Mouse (Mus musculus) fibroblast of lung, adult 2 months (primary cell): ENCODE measurements at regions not wholly inside any gene's neighbourhood (a gene's known extent, or its start where the extent isn't known, plus 50 kb on each side); places are given as distances from the start of the nearest gene placed in this dataset.

Experiments
- DNase-seq: peaks from one replicate; pipeline ENCODE4 v3.0.0-alpha.2; 2011; ENCODE audit warnings: low read depth

GRCm38 (mm10) chr19:21077771-21078548 is 124.0 kb upstream of the Tmc1 start:
- DNase-seq: peak; percentile 75

DNA sequence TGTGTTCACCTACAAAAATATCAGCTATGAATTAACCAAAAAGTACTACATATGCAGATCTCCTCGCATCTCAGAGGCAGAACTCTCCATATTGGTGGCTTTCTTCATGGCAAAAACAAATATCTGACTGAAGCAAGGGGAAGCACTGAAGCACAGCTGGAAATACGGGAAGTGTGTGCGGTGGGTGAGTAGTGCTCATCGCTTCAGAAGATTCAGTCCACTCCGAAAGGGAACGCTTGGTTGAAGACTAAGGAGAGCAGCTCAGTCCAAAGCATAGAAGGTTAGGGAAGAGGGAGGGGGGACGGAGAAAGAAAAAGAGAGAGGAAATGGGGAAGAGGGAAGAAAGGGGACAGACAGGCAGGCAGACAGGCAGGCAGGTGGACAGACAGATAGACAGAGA is 114.4 kb upstream of the Tmc1 start:
- no peak for DNase-seq

GRCm38 (mm10) chr19:21066432-21067113 is 112.6 kb upstream of the Tmc1 start:
- DNase-seq: no peak

DNA sequence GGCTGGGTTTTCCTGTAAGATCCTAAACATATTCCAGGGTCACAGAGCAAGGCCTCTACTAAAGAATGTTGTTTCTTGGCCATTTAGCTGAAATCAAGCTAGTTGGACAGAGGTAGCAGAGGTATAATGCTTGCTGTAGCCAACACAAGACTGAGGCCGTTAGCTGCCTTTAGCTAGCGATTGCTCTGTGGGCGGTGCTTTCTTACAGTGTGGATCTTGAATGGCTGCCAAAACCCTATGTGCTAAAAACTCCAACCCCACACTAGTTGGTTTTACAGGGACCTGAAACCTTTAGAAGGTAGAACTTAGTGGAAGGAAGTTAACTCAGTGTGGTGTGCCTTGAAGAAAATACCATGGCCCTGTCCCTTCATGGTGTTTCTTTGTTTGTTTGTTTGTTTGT is 110.9 kb upstream of the Tmc1 start:
- DNase-seq: no peak

DNA sequence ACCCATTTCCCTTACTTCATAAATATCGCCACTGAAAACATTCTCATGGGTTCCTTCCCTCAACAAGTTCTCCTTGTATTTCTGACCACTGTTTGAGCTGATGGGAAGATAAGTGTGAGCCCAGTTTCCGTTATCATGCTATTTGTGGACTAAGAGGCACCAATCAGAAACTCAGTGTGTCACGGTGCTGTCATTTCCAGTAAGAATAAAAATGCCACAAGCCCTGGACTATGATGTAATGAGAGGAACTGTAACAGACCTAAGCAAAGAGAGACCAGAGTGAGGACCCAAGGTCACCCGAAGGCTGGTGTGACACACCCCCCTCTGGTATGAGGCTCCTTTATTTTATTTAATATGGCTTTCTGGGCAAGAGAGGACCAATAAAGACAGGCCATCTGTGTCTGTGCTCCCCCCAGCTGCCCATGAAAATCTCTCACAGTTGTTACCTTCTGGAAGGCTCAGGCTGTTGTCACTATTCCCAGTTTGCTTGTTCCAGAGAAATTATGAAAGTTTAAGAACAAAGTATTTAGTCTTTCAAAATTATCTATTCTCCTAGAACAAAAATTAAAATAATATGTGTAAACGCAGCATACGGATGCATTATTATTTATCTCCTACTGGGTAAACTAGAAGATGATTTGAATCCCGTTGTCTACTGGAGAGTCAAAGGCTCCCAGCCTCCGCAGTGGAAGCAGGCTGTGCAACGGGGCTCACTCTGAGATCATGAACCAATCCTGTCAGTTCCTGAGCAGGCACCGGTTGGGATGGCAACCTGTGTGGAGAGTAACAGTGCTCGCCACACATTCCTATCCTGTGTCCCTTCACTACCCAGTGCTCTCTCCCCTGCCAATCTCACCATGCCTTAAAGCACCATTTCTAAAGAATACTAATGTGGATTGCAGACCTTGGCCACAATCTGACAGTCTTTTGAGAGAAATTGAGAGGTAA is 99.9 kb upstream of the Tmc1 start:
- DNase-seq: no peak

GRCm38 (mm10) chr19:21052771-21053170 is 98.8 kb upstream of the Tmc1 start:
- DNase-seq: no peak

DNA sequence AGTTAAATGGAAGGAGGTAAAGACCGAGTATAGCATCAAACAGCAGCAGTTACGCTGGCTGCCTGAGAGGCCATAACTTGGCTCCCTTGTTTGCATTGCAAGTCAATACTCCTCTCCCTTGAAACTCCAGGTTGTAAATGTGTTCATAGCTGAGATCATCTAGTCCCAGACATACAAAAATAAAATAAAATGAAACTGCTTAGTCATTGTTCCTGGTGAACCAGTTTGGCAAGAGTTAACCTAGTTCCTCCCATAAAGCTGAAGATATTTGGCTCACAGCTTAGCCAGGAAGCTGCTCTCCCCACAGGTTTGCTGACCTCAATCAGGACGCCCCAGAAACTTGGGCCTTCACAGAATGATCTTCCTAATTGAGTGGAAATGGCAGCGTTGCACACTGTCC is 97.9 kb upstream of the Tmc1 start:
- DNase-seq: peak; percentile 21

GRCm38 (mm10) chr19:21050994-21051721 is 97.2 kb upstream of the Tmc1 start:
- DNase-seq: no peak

GRCm38 (mm10) chr19:21049301-21049700 is 95.3 kb upstream of the Tmc1 start:
- no peak for DNase-seq

DNA sequence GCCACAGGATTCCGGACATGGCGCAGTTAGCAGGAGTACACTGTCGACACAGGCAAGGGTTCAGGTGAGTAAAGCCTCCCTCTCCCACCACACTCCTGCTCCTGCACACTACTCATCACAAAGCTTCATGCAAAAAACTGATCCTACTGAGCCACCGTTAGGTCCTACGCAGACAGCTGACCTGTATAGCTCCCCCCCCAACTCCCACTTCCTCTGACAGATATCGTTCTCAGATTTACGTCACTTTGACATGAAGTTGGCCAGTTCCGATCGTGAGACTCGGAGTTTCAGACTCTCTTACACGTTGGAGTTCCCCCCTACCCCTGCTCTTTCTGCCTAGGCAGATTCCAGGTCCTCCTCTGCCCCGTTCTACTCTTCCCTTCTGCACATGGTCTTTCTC is 91.6 kb upstream of the Tmc1 start:
- DNase-seq: no peak

- DNase-seq: no peak
Measured at GRCm38 (mm10) chr19:21043958-21044357, 90.0 kb upstream of the Tmc1 start.

DNA sequence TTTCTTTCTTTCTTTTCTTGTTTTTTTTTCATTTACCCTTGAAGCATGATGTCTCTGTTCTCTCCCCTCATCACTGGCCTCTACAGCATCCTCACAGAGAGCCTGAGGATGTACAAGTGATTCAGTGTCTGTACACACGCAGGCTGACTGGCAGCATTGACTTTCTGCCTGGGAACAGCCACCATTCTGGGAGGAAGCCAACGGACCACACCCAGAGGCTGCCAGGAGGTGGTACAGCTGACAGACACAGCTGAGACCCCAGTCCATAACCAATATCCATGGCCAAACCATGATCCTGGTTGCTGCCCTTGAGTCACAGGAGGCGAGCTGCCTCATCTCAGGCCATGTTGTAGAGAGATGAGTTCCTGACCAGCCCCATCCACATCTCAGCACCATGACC is 88.5 kb upstream of the Tmc1 start:
- no peak for DNase-seq

- peak; percentile 53 for DNase-seq
Measured at GRCm38 (mm10) chr19:21037448-21038077, 83.6 kb upstream of the Tmc1 start.

DNA sequence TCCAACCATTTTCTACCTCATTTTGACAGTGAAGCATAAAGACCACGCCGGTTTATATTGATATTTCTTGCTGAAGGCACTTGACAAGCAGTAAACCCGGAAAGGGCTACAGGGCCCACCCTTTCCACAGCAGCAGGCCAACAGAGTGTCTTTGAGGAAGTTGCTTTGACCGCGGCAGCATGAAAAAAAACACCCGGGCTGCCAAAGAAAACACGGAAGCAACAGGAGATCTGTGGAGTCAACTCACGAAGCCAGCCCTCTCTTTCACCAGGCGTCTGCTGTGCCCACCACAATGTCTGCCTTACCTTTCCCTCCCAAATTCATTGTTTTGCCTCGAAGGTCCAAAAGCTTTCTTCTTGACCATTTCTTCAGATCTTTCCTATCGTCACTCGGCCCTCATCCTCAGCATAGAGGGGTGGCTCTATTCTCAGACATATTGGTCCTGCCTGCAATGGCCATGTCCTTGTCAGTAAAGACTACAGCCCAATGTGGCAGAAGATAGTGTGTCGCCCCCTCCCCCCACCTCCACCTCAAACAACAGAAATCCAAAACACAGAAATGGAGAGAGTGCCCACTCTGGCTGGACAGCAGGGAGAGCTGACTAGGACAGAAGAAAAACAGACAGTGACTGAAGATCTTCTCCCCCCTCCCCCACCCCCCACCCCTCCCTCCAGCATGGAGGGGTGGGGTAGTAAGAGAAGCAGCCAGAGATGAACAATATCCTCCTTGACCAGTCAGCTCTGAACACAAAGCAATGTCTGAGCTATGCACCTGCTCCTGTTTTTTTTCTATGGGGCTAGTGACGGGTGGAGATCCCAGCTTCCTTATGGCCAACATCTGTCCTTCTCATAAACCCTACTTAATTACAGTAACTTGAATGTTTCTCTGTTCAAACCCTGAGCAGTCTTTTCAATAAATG is 82.8 kb upstream of the Tmc1 start:
- peak; percentile 15 for DNase-seq

- no peak for DNase-seq
Measured at GRCm38 (mm10) chr19:21035505-21035904, 81.5 kb upstream of the Tmc1 start.

- DNase-seq: no peak
Measured at GRCm38 (mm10) chr19:21033991-21034390, 80.0 kb upstream of the Tmc1 start.

DNA sequence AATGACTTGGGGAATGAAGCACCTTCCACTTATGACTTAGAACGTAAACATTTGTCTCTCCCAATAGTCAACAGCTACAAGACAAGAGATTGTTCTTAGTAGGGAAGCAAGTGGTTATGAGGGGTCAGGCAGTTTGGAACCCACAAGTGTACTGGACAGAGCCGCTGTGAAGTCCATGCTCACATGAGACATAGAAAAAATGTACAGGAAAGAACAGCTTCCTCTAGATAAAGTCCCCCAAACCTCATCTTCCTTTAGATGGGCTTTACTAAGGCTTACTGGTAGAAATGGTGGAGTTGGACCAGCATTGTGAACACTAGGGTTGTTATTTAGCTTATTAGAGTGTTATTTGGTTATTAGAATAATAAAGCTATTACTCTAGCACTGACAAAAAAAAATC is 78.6 kb upstream of the Tmc1 start:
- no peak for DNase-seq

GRCm38 (mm10) chr19:21031768-21032308 is 77.8 kb upstream of the Tmc1 start:
- DNase-seq: no peak

- no peak for DNase-seq
Measured at GRCm38 (mm10) chr19:21030971-21031370, 77.0 kb upstream of the Tmc1 start.

GRCm38 (mm10) chr19:21028981-21029380 is 75.0 kb upstream of the Tmc1 start:
- no peak for DNase-seq
